Mouse (Mus musculus): ENCODE measurements around the gene Rnf40.

- TF ChIP-seq CTCF (IDR thresholded peaks at IDR 0.05; ENCODE audit: control insufficient read depth, insufficient read depth, insufficient replicate concordance, low read depth, low read length) = no peak
- TF ChIP-seq POLR2A (IDR thresholded peaks at IDR 0.05; ENCODE audit: control insufficient read depth, low read depth, low read length) = no peak
Measured at GRCm38 (mm10) chr7:127549116-127549835, 39.3 kb upstream of the Rnf40 start.
